Mouse (Mus musculus) inflammation-experienced regulatory T-cells, adult 6 months (primary cell): ENCODE data around the gene E030018B13Rik. TPM values are rescaled to one million over a fixed set of nuclear protein-coding genes. Genes with fewer than 3 reads are reported as not detected.

Source experiments
- ATAC-seq: one replicate; pipeline ENCODE4 v1.8.0; 2017
- polyA plus RNA-seq, 3 experiments: library from polyadenylated mRNA; unstranded; fragments of 100-300 nt; shearing (Covaris generic); gene quantifications; one replicate each; pipeline ENCODE4 v1.2.1; 2017

E030018B13Rik gene
- polyA plus RNA-seq, 3 experiments from 2014 or later = 0.62 TPM; not detected in 2

- no peak for ATAC-seq
These were observed 18.5 kb upstream of the E030018B13Rik start for GRCm38 (mm10) chr7:63898201-63898600.

- ATAC-seq = no peak
These were observed 16.7 kb upstream of the E030018B13Rik start for GRCm38 (mm10) chr7:63899925-63900324.

GRCm38 (mm10) chr7:63900411-63900810 lies 16.2 kb upstream of the E030018B13Rik start:
- no peak for ATAC-seq

- ATAC-seq = no peak
These were observed 15.3 kb upstream of the E030018B13Rik start for GRCm38 (mm10) chr7:63901346-63901745.

- ATAC-seq = no peak
These were observed 14.7 kb upstream of the E030018B13Rik start for GRCm38 (mm10) chr7:63901942-63902341.

GRCm38 (mm10) chr7:63902604-63903210 lies 13.9 kb upstream of the E030018B13Rik start:
- no peak for ATAC-seq

GRCm38 (mm10) chr7:63903635-63904380 lies 12.8 kb upstream of the E030018B13Rik start:
- ATAC-seq = no peak

- peak; percentile 23 for ATAC-seq
These were observed 11.5 kb upstream of the E030018B13Rik start for GRCm38 (mm10) chr7:63905190-63905589.

GRCm38 (mm10) chr7:63905642-63906041 lies 11.0 kb upstream of the E030018B13Rik start:
- ATAC-seq = no peak

- ATAC-seq = no peak
These were observed 8.7 kb upstream of the E030018B13Rik start for GRCm38 (mm10) chr7:63907778-63908495.

GRCm38 (mm10) chr7:63908496-63909285 lies 8.0 kb upstream of the E030018B13Rik start:
- ATAC-seq = no peak

GRCm38 (mm10) chr7:63910225-63910624 lies 6.4 kb upstream of the E030018B13Rik start:
- ATAC-seq = no peak

GRCm38 (mm10) chr7:63910912-63911311 lies 5.7 kb upstream of the E030018B13Rik start:
- peak; percentile 24 for ATAC-seq

GRCm38 (mm10) chr7:63911383-63912233 lies 5.0 kb upstream of the E030018B13Rik start:
- no peak for ATAC-seq

GRCm38 (mm10) chr7:63912234-63912810 lies 4.3 kb upstream of the E030018B13Rik start:
- no peak for ATAC-seq

- ATAC-seq = no peak
These were observed 3.5 kb upstream of the E030018B13Rik start for GRCm38 (mm10) chr7:63912924-63913723.

- ATAC-seq = no peak
These were observed 2.6 kb upstream of the E030018B13Rik start for GRCm38 (mm10) chr7:63913724-63914692.

- ATAC-seq = no peak
These were observed 1.8 kb upstream of the E030018B13Rik start for GRCm38 (mm10) chr7:63914891-63915290.

GRCm38 (mm10) chr7:63917693-63918092 lies 1.0 kb downstream of the E030018B13Rik start:
- ATAC-seq = no peak
